Comparison of ENCODE assay signal across 8 mouse cellular contexts in genomic region chr8:45796331-45796740, GRCm38 (mm10).
DNase-seq lines count a peak whose midpoint lies in the region; ATAC-seq lines count a peak whose summit lies in the region.

No protein-coding gene starts in this region.

- no peaks in the 10 kb centered on the region for H3K36me3 ChIP-seq in intestine, embryonic 15.5 days

- H3K27me3 ChIP-seq in intestine, embryonic 15.5 days (replicated peaks), result no peaks in the 10 kb centered on the region

- DNase-seq in ovary, postnatal 10 days (ENCODE audit: low spot score), result peak; percentile 13
- DNase-seq in ovary, adult 18-20 months (ENCODE audit: low spot score), result no peak
- DNase-seq in cerebellum, adult 9-11 months, result peak; percentile 22
- DNase-seq in frontal cortex, postnatal 25 days (ENCODE audit: low spot score in 2 of 2), result peak; percentile 50 to 53
- peak; percentile 64 for DNase-seq in left cerebral cortex, postnatal 4 days
- DNase-seq in ovary, postnatal 14 days (ENCODE audit: low spot score), result peak; percentile 34

- 57% methylated on average over 11 of the region's 11 CpGs for WGBS in intestine, embryonic 15.5 days

- H3K4me2 ChIP-seq in intestine, embryonic 15.5 days (replicated peaks), result peak overlapping the region; percentile 36

- H3K9me3 ChIP-seq in intestine, embryonic 15.5 days, result no peaks in the 10 kb centered on the region

- H3K4me3 ChIP-seq in intestine, embryonic 15.5 days (replicated peaks), result no peak overlapping the region

- intact Hi-C loops in left cerebral cortex, postnatal 4 days (cut with DNase I), result no loop called here

- H3K9ac ChIP-seq in intestine, embryonic 15.5 days, result no peak overlapping the region

- no peak for ATAC-seq in intestine, embryonic 15.5 days
- ATAC-seq in megakaryocyte-erythroid progenitor cell, adult 5-6 weeks (replicated peaks; ENCODE audit: low FRiP score, low TSS enrichment, poor library complexity, severe bottlenecking), result no peak

- H3K4me1 ChIP-seq in intestine, embryonic 15.5 days (replicated peaks), result no peaks in the 10 kb centered on the region

- H3K27ac ChIP-seq in intestine, embryonic 15.5 days, result no peak overlapping the region
